Mouse (Mus musculus) ES-Bruce4 (cell line): Measurements from ENCODE around the gene Klhdc3. TPM values are rescaled to one million over a fixed set of nuclear protein-coding genes. Genes with fewer than 3 reads are reported as not detected.

Experiments used
- H3K27ac ChIP-seq: 2 replicates; pipeline ENCODE4 v1.5.1; 2012; ENCODE audit warnings: low read length, inconsistent platforms; ENCODE audit not compliant: insufficient read depth
- H3K27me3 ChIP-seq: 2 replicates; pipeline ENCODE4 v1.6.1; 2012; ENCODE audit warnings: mild to moderate bottlenecking, low read length, inconsistent platforms; ENCODE audit not compliant: control insufficient read depth, poor library complexity, insufficient read depth, severe bottlenecking
- H3K36me3 ChIP-seq: 2 replicates; pipeline ENCODE4 v1.6.1; 2012; ENCODE audit warnings: inconsistent platforms, mild to moderate bottlenecking, low read length, moderate library complexity; ENCODE audit not compliant: control insufficient read depth, poor library complexity, insufficient read depth, severe bottlenecking
- H3K4me1 ChIP-seq: one replicate; pipeline ENCODE4 v1.8.1; 2011; ENCODE audit warnings: low read length; ENCODE audit not compliant: control insufficient read depth, insufficient read depth
- H3K4me3 ChIP-seq: 2 replicates; pipeline ENCODE4 v1.5.1; 2011; ENCODE audit warnings: low read depth, mild to moderate bottlenecking, low read length
- H3K9ac ChIP-seq: 2 replicates; pipeline ENCODE4 v1.6.1; 2012; ENCODE audit warnings: low read depth, mild to moderate bottlenecking, inconsistent platforms; ENCODE audit not compliant: poor library complexity, severe bottlenecking
- H3K9me3 ChIP-seq: replicated peaks from 2 replicates; pipeline ENCODE4 v1.6.1; 2012; ENCODE audit warnings: mild to moderate bottlenecking, low read length, inconsistent platforms; ENCODE audit not compliant: control insufficient read depth, poor library complexity, insufficient read depth, severe bottlenecking
- CTCF ChIP-seq: IDR thresholded peaks from one replicate; pipeline ENCODE4 v1.8.1; 2011; ENCODE audit warnings: low read depth, low read length
- EP300 ChIP-seq: IDR thresholded peaks from 2 replicates; pipeline ENCODE4 v1.6.1; 2011; ENCODE audit warnings: low read depth, low read length; ENCODE audit not compliant: insufficient read depth
- POLR2A ChIP-seq: IDR thresholded peaks from one replicate; pipeline ENCODE4 v1.8.1; 2011; ENCODE audit warnings: low read length; ENCODE audit not compliant: insufficient read depth
- polyA plus RNA-seq: library from polyadenylated mRNA; stranded (reverse); fragments of >200 nt; gene quantifications from 2 replicates; pipeline ENCODE4 v1.2.4, GENCODE M21; 2011; ENCODE audit warnings: low read depth; ENCODE audit not compliant: missing spikeins, insufficient read depth, insufficient read length

Gene Klhdc3
- polyA plus RNA-seq, 1 experiment: 90.3 TPM

DNA sequence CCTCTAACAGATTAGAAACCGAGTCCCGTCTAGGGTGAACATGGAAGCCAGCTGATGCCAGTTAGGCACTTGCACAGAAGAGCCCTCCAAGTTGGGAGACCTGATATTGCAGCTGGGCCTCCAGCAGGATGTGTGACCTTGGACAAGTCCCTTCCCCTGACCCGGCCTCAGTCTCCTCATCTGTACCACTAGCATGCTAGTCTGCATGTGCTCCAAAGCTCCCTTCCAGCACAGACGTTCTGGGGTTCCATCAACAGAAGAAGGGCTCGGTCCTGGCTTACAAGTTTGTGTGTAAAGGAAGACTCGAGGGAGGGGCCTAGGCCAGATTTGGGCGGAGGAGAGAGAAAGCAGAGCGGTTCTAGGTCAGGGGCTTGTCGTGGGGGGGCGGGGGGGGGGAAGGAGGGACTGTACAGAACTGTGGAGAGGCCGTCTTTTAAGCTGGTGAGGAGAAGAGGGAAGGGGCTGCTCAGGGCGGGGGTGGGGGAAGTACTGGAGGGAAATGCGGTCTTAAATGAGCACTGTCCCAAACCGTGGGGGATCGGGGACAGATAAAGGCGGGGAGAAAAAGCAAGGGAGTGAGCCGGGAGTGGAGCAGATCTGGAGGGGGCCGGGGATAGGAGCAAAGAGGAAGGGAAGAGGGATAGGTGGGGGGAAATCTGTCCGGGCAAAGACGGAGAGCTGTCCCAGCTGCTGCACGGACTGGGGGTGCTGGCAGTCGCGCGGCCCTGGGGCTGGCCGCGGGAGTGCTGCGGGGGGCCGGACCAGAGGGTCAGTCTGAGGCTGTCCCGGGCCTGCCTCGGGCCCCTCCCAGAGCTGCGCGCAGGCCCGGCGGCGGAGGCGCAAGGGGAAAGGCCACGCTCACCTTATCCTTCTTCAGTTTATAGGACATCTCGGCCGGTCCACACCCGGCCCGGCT, 23.5 kb upstream of the Klhdc3 start:
- Histone ChIP-seq H3K27me3 (no peaks in the 10 kb centered on the region), H3K9ac (peak overlapping the region; percentile 98), H3K36me3 (no peaks in the 10 kb centered on the region), H3K4me1 (peaks cover 4% of the 10 kb centered on the region), H3K4me3 (peak overlapping the region; percentile 84), H3K9me3 (no peaks in the 10 kb centered on the region), H3K27ac (peak overlapping the region; percentile 42; the same call in 1 of the 2 replicates)
- TF ChIP-seq CTCF (no peak), EP300 (no peak), POLR2A (no peak)

DNA sequence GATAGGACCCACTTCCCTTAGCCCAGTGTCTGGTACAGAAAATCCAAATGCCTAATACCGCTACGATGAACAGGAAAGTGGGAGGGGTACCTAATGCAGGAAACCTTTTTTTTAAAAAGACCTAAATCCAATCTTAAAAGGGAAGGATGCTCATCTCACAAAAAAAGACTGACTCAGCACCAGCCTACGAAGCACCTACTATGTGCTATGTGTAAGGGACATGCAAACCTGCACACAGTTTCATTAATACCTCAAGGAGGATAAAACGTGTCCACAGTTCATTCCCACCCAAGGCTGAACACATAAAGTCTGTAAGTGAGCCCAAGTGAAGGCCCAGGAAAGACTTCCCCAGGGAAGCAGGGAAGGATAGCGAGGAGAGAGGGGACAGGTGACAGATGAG, 21.8 kb upstream of the Klhdc3 start:
- peaks cover 4% of the 10 kb centered on the region for H3K4me1 ChIP-seq
- no peaks in the 10 kb centered on the region for H3K9me3 ChIP-seq
- H3K36me3 ChIP-seq: no peaks in the 10 kb centered on the region
- H3K4me3 ChIP-seq: no peak overlapping the region
- H3K27me3 ChIP-seq: no peaks in the 10 kb centered on the region
- no peak overlapping the region for H3K27ac ChIP-seq
- no peak overlapping the region for H3K9ac ChIP-seq
- no peak for TF ChIP-seq POLR2A

DNA sequence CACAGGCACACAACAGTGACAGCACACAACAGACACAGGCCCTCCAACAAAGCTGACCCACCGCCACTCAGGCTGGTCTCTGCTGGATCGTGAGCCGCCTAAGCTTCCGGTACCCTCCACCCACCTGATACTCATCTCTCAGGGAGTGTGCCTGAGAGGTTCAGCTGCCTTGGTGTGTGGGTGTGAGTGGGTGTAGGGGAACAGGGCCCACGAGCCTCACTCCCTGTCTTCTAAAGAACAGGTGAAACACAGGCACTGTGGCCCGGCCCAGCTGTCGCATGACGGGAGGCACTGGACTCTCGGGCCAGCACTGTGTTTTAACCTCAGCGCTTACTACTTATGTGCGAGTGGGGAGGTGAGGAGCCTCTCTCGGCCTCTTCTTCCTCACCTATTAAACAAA, 21.4 kb upstream of the Klhdc3 start:
- Histone ChIP-seq H3K27me3 (no peaks in the 10 kb centered on the region), H3K9ac (no peak overlapping the region), H3K36me3 (no peaks in the 10 kb centered on the region), H3K9me3 (no peaks in the 10 kb centered on the region), H3K4me3 (no peak overlapping the region), H3K27ac (no peak overlapping the region), H3K4me1 (peaks cover 4% of the 10 kb centered on the region)
- TF ChIP-seq POLR2A (no peak), CTCF (no peak), EP300 (no peak)

GRCm38 (mm10) chr17:46701489-46701888, 20.8 kb upstream of the Klhdc3 start:
- no peak overlapping the region for H3K27ac ChIP-seq
- TF ChIP-seq EP300 (no peak), POLR2A (no peak), CTCF (no peak)
- no peaks in the 10 kb centered on the region for H3K27me3 ChIP-seq
- H3K9me3 ChIP-seq: no peaks in the 10 kb centered on the region
- H3K4me1 ChIP-seq: peaks cover 4% of the 10 kb centered on the region
- H3K9ac ChIP-seq: no peak overlapping the region
- H3K4me3 ChIP-seq: no peak overlapping the region
- H3K36me3 ChIP-seq: no peaks in the 10 kb centered on the region

DNA sequence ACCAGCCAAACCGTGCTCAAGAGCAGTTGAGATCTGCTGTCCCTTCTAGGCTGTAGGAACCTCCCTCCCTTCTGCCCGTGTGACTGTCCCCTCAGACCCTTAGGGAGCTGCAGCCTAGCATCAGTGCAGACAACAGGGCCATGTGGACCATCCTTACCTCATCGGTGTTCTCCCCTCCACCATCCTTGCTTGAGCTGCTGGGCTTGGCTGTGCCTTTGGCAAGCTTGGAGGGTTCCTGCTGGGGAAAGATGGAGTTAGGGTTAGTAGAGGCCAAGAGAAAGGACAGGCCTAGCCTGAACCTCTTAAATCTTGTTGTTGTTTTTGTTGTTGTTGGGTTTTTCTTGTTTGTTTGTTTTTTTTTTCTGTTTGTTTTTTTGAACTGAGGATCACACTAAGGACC, 19.2 kb upstream of the Klhdc3 start:
- no peak overlapping the region for H3K27ac ChIP-seq
- H3K27me3 ChIP-seq: no peaks in the 10 kb centered on the region
- no peak overlapping the region for H3K9ac ChIP-seq
- H3K36me3 ChIP-seq: no peaks in the 10 kb centered on the region
- TF ChIP-seq POLR2A (no peak), EP300 (no peak), CTCF (no peak)
- no peak overlapping the region for H3K4me3 ChIP-seq
- no peaks in the 10 kb centered on the region for H3K9me3 ChIP-seq
- H3K4me1 ChIP-seq: peaks cover 4% of the 10 kb centered on the region

DNA sequence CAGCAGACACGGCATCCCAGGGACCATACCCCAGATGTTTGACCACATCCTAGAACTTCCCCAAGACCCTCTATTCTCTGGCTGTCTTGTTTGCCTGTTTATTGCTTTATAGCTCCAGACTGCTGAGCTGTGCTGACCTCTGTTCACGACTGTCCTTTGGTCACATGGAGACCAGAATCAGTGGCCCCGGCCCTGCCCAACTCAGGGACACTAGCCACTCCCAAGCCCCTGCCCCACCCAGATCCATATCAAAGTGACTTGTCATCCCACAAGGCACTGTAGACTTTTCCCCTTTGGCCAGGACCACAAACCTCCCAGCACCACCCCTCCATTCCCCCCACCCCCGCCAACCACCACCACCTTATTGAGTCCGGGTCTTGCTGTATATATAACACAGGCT, 18.5 kb upstream of the Klhdc3 start:
- H3K9me3 ChIP-seq: no peaks in the 10 kb centered on the region
- TF ChIP-seq POLR2A: no peak
- TF ChIP-seq EP300: no peak
- no peak for TF ChIP-seq CTCF
- no peak overlapping the region for H3K27ac ChIP-seq
- no peak overlapping the region for H3K9ac ChIP-seq
- H3K4me1 ChIP-seq: peaks cover 4% of the 10 kb centered on the region
- H3K4me3 ChIP-seq: no peak overlapping the region
- no peaks in the 10 kb centered on the region for H3K27me3 ChIP-seq
- no peaks in the 10 kb centered on the region for H3K36me3 ChIP-seq
